Mouse (Mus musculus): ENCODE measurements around the gene Ap1g1. TPM values are rescaled to one million over a fixed set of nuclear protein-coding genes. Genes with fewer than 3 reads are reported as not detected.

The Ap1g1 gene
- polyA plus RNA-seq, 1 experiment from 2014 or later = 42.5 TPM

GRCm38 (mm10) chr8:109764031-109764430, 14.3 kb upstream of the Ap1g1 start:
- H3K27ac ChIP-seq (replicated peaks; ENCODE audit: low read depth, low read length) = no peak overlapping the region
- no peaks in the 10 kb centered on the region for H3K36me3 ChIP-seq (replicated peaks; ENCODE audit: control insufficient read depth, insufficient read depth, low read depth, low read length)
- no peak overlapping the region for H3K9ac ChIP-seq (replicated peaks; ENCODE audit: low read length)
- H3K4me2 ChIP-seq (ENCODE audit: low read depth, low read length) = no peak overlapping the region
- ATAC-seq (replicated peaks; ENCODE audit: insufficient number of reproducible peaks, low FRiP score, low TSS enrichment, low read depth) (no peak), DNase-seq (ENCODE audit: low spot score) (no peak)
- H3K4me3 ChIP-seq (ENCODE audit: low read depth, low read length) = no peak overlapping the region
- no peaks in the 10 kb centered on the region for H3K4me1 ChIP-seq (ENCODE audit: control insufficient read depth, insufficient read depth, low read length)
- WGBS = 90% methylated on average over 6 of the region's 6 CpGs
- H3K9me3 ChIP-seq (replicated peaks; ENCODE audit: control insufficient read depth, low read length) = no peaks in the 10 kb centered on the region
- H3K27me3 ChIP-seq (ENCODE audit: control insufficient read depth, insufficient read depth, low read length) = no peaks in the 10 kb centered on the region

GRCm38 (mm10) chr8:109766081-109766480, 12.3 kb upstream of the Ap1g1 start:
- WGBS = 70% methylated on average over 7 of the region's 7 CpGs
- ATAC-seq (replicated peaks; ENCODE audit: insufficient number of reproducible peaks, low FRiP score, low TSS enrichment, low read depth) (no peak), DNase-seq (ENCODE audit: low spot score) (no peak)
- Histone ChIP-seq H3K27ac (replicated peaks; ENCODE audit: low read depth, low read length) (no peak overlapping the region), H3K4me2 (ENCODE audit: low read depth, low read length) (no peak overlapping the region), H3K9me3 (replicated peaks; ENCODE audit: control insufficient read depth, low read length) (no peaks in the 10 kb centered on the region), H3K4me1 (ENCODE audit: control insufficient read depth, insufficient read depth, low read length) (no peaks in the 10 kb centered on the region), H3K27me3 (ENCODE audit: control insufficient read depth, insufficient read depth, low read length) (no peaks in the 10 kb centered on the region), H3K9ac (replicated peaks; ENCODE audit: low read length) (no peak overlapping the region), H3K4me3 (ENCODE audit: low read depth, low read length) (no peak overlapping the region), H3K36me3 (replicated peaks; ENCODE audit: control insufficient read depth, insufficient read depth, low read depth, low read length) (no peaks in the 10 kb centered on the region)

- Histone ChIP-seq H3K9me3 (replicated peaks; ENCODE audit: control insufficient read depth, low read length) (no peaks in the 10 kb centered on the region), H3K27ac (replicated peaks; ENCODE audit: low read depth, low read length) (no peak overlapping the region), H3K4me1 (ENCODE audit: control insufficient read depth, insufficient read depth, low read length) (no peaks in the 10 kb centered on the region)
Observed at GRCm38 (mm10) chr8:109773154-109773553, 5.2 kb upstream of the Ap1g1 start.

GRCm38 (mm10) chr8:109777851-109778250, 503 bp upstream of the Ap1g1 start:
- no peak overlapping the region for H3K27ac ChIP-seq (replicated peaks; ENCODE audit: low read depth, low read length)
- no peaks in the 10 kb centered on the region for H3K27me3 ChIP-seq (ENCODE audit: control insufficient read depth, insufficient read depth, low read length)
- no peaks in the 10 kb centered on the region for H3K4me1 ChIP-seq (ENCODE audit: control insufficient read depth, insufficient read depth, low read length)
- H3K9me3 ChIP-seq (replicated peaks; ENCODE audit: control insufficient read depth, low read length) = no peaks in the 10 kb centered on the region
- no peak for DNase-seq (ENCODE audit: low spot score)
- H3K4me3 ChIP-seq (ENCODE audit: low read depth, low read length) = peak overlapping the region; percentile 75
- H3K36me3 ChIP-seq (replicated peaks; ENCODE audit: control insufficient read depth, insufficient read depth, low read depth, low read length) = no peaks in the 10 kb centered on the region
- peak overlapping the region; percentile 68 for H3K9ac ChIP-seq (replicated peaks; ENCODE audit: low read length)
- peak overlapping the region; percentile 36 for H3K4me2 ChIP-seq (ENCODE audit: low read depth, low read length)
- 29% methylated on average over 5 of the region's 5 CpGs for WGBS
- no peak for ATAC-seq (replicated peaks; ENCODE audit: insufficient number of reproducible peaks, low FRiP score, low TSS enrichment, low read depth)

More at GRCm38 (mm10) chr8:109773154-109773553, 5.2 kb upstream of the Ap1g1 start:
- Histone ChIP-seq H3K4me2 (ENCODE audit: low read depth, low read length) (no peak overlapping the region), H3K4me3 (ENCODE audit: low read depth, low read length) (no peak overlapping the region), H3K36me3 (replicated peaks; ENCODE audit: control insufficient read depth, insufficient read depth, low read depth, low read length) (no peaks in the 10 kb centered on the region), H3K9ac (replicated peaks; ENCODE audit: low read length) (no peak overlapping the region), H3K27me3 (ENCODE audit: control insufficient read depth, insufficient read depth, low read length) (no peaks in the 10 kb centered on the region)
- ATAC-seq (replicated peaks; ENCODE audit: insufficient number of reproducible peaks, low FRiP score, low TSS enrichment, low read depth) (no peak), DNase-seq (ENCODE audit: low spot score) (no peak)
- WGBS = 49% methylated on average over 3 of the region's 3 CpGs

- no peaks in the 10 kb centered on the region for H3K9me3 ChIP-seq (replicated peaks; ENCODE audit: control insufficient read depth, low read length)
- H3K4me1 ChIP-seq (ENCODE audit: control insufficient read depth, insufficient read depth, low read length) = no peaks in the 10 kb centered on the region
- peak overlapping the region; percentile 73 for H3K4me2 ChIP-seq (ENCODE audit: low read depth, low read length)
- peak; percentile 38 for DNase-seq (ENCODE audit: low spot score)
- ATAC-seq (replicated peaks; ENCODE audit: insufficient number of reproducible peaks, low FRiP score, low TSS enrichment, low read depth) = peak; percentile 61; the same call in 1 of the 2 replicates
- H3K9ac ChIP-seq (replicated peaks; ENCODE audit: low read length) = peak overlapping the region; percentile 68
- H3K27ac ChIP-seq (replicated peaks; ENCODE audit: low read depth, low read length) = peak overlapping the region; percentile 71
- H3K36me3 ChIP-seq (replicated peaks; ENCODE audit: control insufficient read depth, insufficient read depth, low read depth, low read length) = no peaks in the 10 kb centered on the region
- H3K27me3 ChIP-seq (ENCODE audit: control insufficient read depth, insufficient read depth, low read length) = no peaks in the 10 kb centered on the region
- H3K4me3 ChIP-seq (ENCODE audit: low read depth, low read length) = peak overlapping the region; percentile 75
- WGBS = 0% methylated on average over 31 of the region's 32 CpGs
Observed at GRCm38 (mm10) chr8:109778993-109779421, 653 bp downstream of the Ap1g1 start.

- peak overlapping the region; percentile 73 for H3K4me2 ChIP-seq (ENCODE audit: low read depth, low read length)
- peak overlapping the region; percentile 75 for H3K4me3 ChIP-seq (ENCODE audit: low read depth, low read length)
- WGBS = 21% methylated on average over 24 of the region's 24 CpGs
- H3K9me3 ChIP-seq (replicated peaks; ENCODE audit: control insufficient read depth, low read length) = no peaks in the 10 kb centered on the region
- no peaks in the 10 kb centered on the region for H3K27me3 ChIP-seq (ENCODE audit: control insufficient read depth, insufficient read depth, low read length)
- peak overlapping the region; percentile 68 for H3K9ac ChIP-seq (replicated peaks; ENCODE audit: low read length)
- H3K36me3 ChIP-seq (replicated peaks; ENCODE audit: control insufficient read depth, insufficient read depth, low read depth, low read length) = no peaks in the 10 kb centered on the region
- ATAC-seq (replicated peaks; ENCODE audit: insufficient number of reproducible peaks, low FRiP score, low TSS enrichment, low read depth) (no peak), DNase-seq (ENCODE audit: low spot score) (no peak)
- H3K4me1 ChIP-seq (ENCODE audit: control insufficient read depth, insufficient read depth, low read length) = no peaks in the 10 kb centered on the region
- H3K27ac ChIP-seq (replicated peaks; ENCODE audit: low read depth, low read length) = no peak overlapping the region
Observed at GRCm38 (mm10) chr8:109779431-109780228, 1.3 kb downstream of the Ap1g1 start.

GRCm38 (mm10) chr8:109780548-109780947, 2.2 kb downstream of the Ap1g1 start:
- H3K4me1 ChIP-seq (ENCODE audit: control insufficient read depth, insufficient read depth, low read length) = no peaks in the 10 kb centered on the region
- DNase-seq (ENCODE audit: low spot score) (no peak), ATAC-seq (replicated peaks; ENCODE audit: insufficient number of reproducible peaks, low FRiP score, low TSS enrichment, low read depth) (no peak)
- no peaks in the 10 kb centered on the region for H3K9me3 ChIP-seq (replicated peaks; ENCODE audit: control insufficient read depth, low read length)
- peak overlapping the region; percentile 4; the same call in 1 of the 2 replicates for H3K4me2 ChIP-seq (ENCODE audit: low read depth, low read length)
- no peaks in the 10 kb centered on the region for H3K36me3 ChIP-seq (replicated peaks; ENCODE audit: control insufficient read depth, insufficient read depth, low read depth, low read length)
- no peak overlapping the region for H3K9ac ChIP-seq (replicated peaks; ENCODE audit: low read length)
- H3K27me3 ChIP-seq (ENCODE audit: control insufficient read depth, insufficient read depth, low read length) = no peaks in the 10 kb centered on the region
- 75% methylated on average over 4 of the region's 4 CpGs for WGBS
- no peak overlapping the region for H3K27ac ChIP-seq (replicated peaks; ENCODE audit: low read depth, low read length)
- no peak overlapping the region for H3K4me3 ChIP-seq (ENCODE audit: low read depth, low read length)

GRCm38 (mm10) chr8:109790938-109791337, 12.6 kb downstream of the Ap1g1 start:
- no peak for ATAC-seq (replicated peaks; ENCODE audit: insufficient number of reproducible peaks, low FRiP score, low TSS enrichment, low read depth)
- H3K36me3 ChIP-seq (replicated peaks; ENCODE audit: control insufficient read depth, insufficient read depth, low read depth, low read length) = no peaks in the 10 kb centered on the region
- H3K9me3 ChIP-seq (replicated peaks; ENCODE audit: control insufficient read depth, low read length) = no peaks in the 10 kb centered on the region
- no peak overlapping the region for H3K27ac ChIP-seq (replicated peaks; ENCODE audit: low read depth, low read length)
- H3K9ac ChIP-seq (replicated peaks; ENCODE audit: low read length) = no peak overlapping the region
- no peak overlapping the region for H3K4me3 ChIP-seq (ENCODE audit: low read depth, low read length)
- H3K4me1 ChIP-seq (ENCODE audit: control insufficient read depth, insufficient read depth, low read length) = no peaks in the 10 kb centered on the region
- DNase-seq (ENCODE audit: low spot score) = no peak
- no peak overlapping the region for H3K4me2 ChIP-seq (ENCODE audit: low read depth, low read length)
- 97% methylated on average over 2 of the region's 2 CpGs for WGBS
- no peaks in the 10 kb centered on the region for H3K27me3 ChIP-seq (ENCODE audit: control insufficient read depth, insufficient read depth, low read length)

All from embryonic facial prominence, embryonic 11.5 days (tissue).